Mouse (Mus musculus): ENCODE measurements at regions not wholly inside any gene's neighbourhood (a gene's known extent, or its start where the extent isn't known, plus 50 kb on each side); places are given as distances from the start of the nearest gene placed in this dataset.

GRCm38 (mm10) chr17:84115133-84115532 lies 72.6 kb downstream of the Zfp36l2 start:
- Histone ChIP-seq H3K4me1 (peaks cover 7% of the 10 kb centered on the region), H3K4me2 (replicated peaks) (no peak overlapping the region), H3K4me3 (no peak overlapping the region), H3K9ac (replicated peaks) (no peak overlapping the region), H3K9me3 (no peaks in the 10 kb centered on the region), H3K27me3 (no peaks in the 10 kb centered on the region), H3K36me3 (no peaks in the 10 kb centered on the region), H3K27ac (replicated peaks) (no peak overlapping the region)
- ATAC-seq (replicated peaks) = no peak
- 73% methylated on average over 8 of the region's 8 CpGs for whole genome bisulfite sequencing

DNA sequence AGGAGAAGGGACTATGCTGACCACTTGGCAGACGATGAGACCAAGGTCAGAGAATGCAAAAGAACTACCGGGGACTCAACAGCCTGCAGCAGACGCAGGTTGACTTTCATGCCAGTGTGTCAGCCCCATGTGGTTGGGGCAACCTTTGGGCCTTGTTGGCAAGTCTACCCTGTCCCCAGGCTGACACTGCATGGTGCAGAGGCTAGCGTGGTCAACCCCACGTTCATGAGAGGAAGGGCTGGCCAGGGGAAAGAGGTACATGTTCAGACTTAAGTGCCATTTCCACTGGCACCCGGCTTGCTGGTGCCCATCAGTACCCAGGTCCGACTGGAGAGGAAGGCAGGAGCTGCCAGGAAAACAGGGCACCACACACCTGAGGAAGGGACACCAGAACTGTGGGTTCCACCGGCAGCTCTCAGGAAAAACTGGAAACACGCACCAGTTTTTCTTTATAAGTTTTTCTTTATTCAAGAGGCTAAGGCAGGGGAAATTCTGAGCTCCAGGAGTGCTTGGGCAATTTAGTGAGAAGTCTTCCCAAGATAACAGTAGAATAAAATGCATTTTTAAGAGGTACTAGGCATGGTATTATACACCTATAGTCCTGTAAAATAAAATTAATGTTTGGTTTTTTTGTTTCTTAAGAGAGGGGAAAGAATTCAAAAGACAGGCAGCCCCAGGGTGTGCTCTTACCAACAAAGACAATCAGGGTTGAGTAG lies 73.3 kb downstream of the Zfp36l2 start:
- H3K9ac ChIP-seq (replicated peaks) = no peak overlapping the region
- H3K27me3 ChIP-seq = no peaks in the 10 kb centered on the region
- no peak for ATAC-seq (replicated peaks)
- H3K9me3 ChIP-seq = no peaks in the 10 kb centered on the region
- peaks cover 7% of the 10 kb centered on the region for H3K4me1 ChIP-seq
- no peak overlapping the region for H3K4me3 ChIP-seq
- WGBS = 63% methylated on average over 9 of the region's 9 CpGs
- no peak overlapping the region for H3K27ac ChIP-seq (replicated peaks)
- H3K4me2 ChIP-seq (replicated peaks) = no peak overlapping the region
- H3K36me3 ChIP-seq = no peaks in the 10 kb centered on the region

DNA sequence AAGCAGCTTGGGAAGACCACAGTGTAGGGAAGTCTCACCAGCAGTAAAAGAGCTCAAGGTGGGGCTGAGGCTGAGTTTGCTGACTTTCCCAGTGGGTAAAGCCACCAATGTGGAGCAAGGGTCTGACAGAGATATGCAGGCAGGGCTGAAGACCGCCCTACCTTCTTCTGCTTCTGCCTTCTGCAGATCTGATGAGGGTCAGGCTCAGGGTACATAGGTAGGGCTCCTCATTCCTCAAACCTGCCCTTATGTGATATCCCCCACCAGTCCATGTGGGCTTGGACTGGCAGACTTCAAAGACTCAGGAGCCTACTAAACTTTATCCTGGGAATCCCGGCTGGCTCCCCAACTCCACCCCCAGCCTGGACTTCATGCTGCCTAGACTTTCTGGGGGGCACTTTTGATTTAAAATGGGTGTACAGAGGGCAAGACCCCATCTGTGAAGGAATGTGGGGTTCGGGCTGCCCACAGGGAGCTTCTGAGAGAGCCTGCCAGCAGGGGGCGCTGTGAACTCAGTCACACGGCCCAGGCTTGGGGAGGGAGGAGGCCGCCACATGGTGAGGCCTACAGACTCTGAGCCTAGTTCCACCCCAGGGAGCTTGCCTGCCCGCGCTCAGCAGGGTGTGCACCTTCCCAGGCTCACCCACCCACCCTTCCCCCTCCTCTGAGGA lies 74.0 kb downstream of the Zfp36l2 start:
- Histone ChIP-seq H3K4me2 (replicated peaks) (no peak overlapping the region), H3K27ac (replicated peaks) (no peak overlapping the region), H3K27me3 (no peaks in the 10 kb centered on the region), H3K36me3 (no peaks in the 10 kb centered on the region), H3K9me3 (no peaks in the 10 kb centered on the region), H3K4me3 (no peak overlapping the region), H3K4me1 (peaks cover 7% of the 10 kb centered on the region), H3K9ac (replicated peaks) (no peak overlapping the region)
- 22% methylated on average over 7 of the region's 8 CpGs for WGBS
- no peak; the same call in 1 of the 2 replicates for ATAC-seq (replicated peaks)

DNA sequence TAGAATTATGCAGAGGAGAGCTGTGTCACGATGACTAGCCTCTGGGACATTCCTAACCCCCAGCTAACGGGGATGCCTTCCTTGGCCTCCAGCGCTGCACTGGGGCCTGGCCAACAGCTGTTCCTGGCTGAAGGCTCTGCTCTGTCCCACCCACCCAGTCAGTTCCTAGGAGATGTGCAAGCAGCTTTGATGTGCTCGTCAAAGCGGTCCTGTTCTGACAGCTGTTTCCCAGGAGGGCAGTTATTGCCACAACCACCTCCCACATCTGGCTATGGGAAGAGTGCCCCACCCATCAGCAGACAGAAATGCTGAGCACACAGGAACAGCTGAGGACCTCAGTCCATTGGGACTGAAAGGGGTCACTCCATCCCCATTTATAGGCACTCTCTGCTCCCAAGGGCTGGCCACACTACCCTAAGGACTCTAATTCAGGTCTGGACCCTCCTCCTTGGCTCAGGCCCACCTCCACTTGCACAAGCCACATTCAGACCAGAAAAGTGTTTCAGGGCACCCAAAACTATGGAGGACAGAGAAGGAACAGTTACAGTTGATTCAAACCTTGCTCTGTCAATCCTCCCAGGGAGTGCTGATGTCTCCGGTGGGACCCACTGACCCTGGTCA lies 75.2 kb downstream of the Zfp36l2 start:
- Histone ChIP-seq H3K27me3 (no peaks in the 10 kb centered on the region), H3K9me3 (no peaks in the 10 kb centered on the region), H3K9ac (replicated peaks) (no peak overlapping the region), H3K4me3 (no peak overlapping the region), H3K4me1 (peaks cover 7% of the 10 kb centered on the region), H3K36me3 (no peaks in the 10 kb centered on the region), H3K27ac (replicated peaks) (no peak overlapping the region), H3K4me2 (replicated peaks) (no peak overlapping the region)
- no peak for ATAC-seq (replicated peaks)
- WGBS = 47% methylated on average over 6 of the region's 6 CpGs

GRCm38 (mm10) chr17:84111787-84112370 lies 75.9 kb downstream of the Zfp36l2 start:
- ATAC-seq (replicated peaks) = no peak
- Histone ChIP-seq H3K4me1 (peaks cover 7% of the 10 kb centered on the region), H3K27me3 (no peaks in the 10 kb centered on the region), H3K4me3 (no peak overlapping the region), H3K36me3 (no peaks in the 10 kb centered on the region), H3K27ac (replicated peaks) (no peak overlapping the region), H3K4me2 (replicated peaks) (no peak overlapping the region), H3K9me3 (no peaks in the 10 kb centered on the region), H3K9ac (replicated peaks) (no peak overlapping the region)
- 84% methylated on average over 10 of the region's 10 CpGs for WGBS

- ATAC-seq (replicated peaks) = no peak
- Histone ChIP-seq H3K9me3 (no peaks in the 10 kb centered on the region), H3K4me2 (replicated peaks) (no peak overlapping the region), H3K9ac (replicated peaks) (no peak overlapping the region), H3K27me3 (no peaks in the 10 kb centered on the region), H3K4me1 (peaks cover 3% of the 10 kb centered on the region), H3K36me3 (no peaks in the 10 kb centered on the region), H3K27ac (replicated peaks) (no peak overlapping the region), H3K4me3 (no peak overlapping the region)
- WGBS = 85% methylated on average over 9 of the region's 9 CpGs
These were observed 76.8 kb downstream of the Zfp36l2 start for GRCm38 (mm10) chr17:84110945-84111344.

DNA sequence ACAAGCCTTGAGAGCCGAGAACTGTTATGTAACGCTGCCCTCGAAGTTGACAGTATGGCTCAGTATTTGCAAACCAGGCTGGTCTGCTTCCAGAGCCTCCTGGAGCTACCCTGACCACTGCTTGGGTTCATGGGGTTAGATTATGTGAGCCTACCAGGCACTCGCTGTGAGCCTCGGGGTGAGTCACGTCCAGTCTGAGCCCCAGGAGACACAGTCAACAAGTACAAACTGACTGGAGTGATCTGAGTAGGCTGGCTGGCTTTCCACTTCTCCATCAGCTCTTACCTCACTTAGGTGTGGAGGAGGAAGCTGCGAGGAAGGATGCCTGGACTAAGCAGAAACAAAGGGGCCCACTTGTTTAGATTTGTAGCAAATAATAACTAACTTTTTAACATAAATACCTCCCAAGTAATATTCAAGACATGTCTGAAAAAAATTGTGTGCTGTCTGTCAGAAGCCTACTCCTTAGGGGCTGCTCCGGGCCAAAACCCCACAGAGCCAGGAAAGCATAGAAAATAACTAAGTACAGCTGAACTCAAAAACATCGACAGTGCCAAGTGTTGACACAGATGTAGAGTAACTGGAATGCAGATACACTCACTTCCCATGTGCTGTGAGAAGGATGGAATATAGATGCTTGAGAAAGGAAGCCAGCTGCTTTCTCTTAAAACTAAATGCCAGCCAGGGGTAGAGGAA lies 77.6 kb downstream of the Zfp36l2 start:
- WGBS = 82% methylated on average over 9 of the region's 9 CpGs
- Histone ChIP-seq H3K4me3 (no peak overlapping the region), H3K9me3 (no peaks in the 10 kb centered on the region), H3K36me3 (no peaks in the 10 kb centered on the region), H3K27me3 (no peaks in the 10 kb centered on the region), H3K9ac (replicated peaks) (no peak overlapping the region), H3K4me2 (replicated peaks) (no peak overlapping the region), H3K4me1 (no peaks in the 10 kb centered on the region), H3K27ac (replicated peaks) (no peak overlapping the region)
- ATAC-seq (replicated peaks) = no peak

GRCm38 (mm10) chr17:84107946-84108686 lies 79.6 kb downstream of the Zfp36l2 start:
- no peaks in the 10 kb centered on the region for H3K36me3 ChIP-seq
- no peak overlapping the region for H3K27ac ChIP-seq (replicated peaks)
- ATAC-seq (replicated peaks) = no peak
- no peaks in the 10 kb centered on the region for H3K4me1 ChIP-seq
- H3K4me2 ChIP-seq (replicated peaks) = no peak overlapping the region
- no peak overlapping the region for H3K9ac ChIP-seq (replicated peaks)
- H3K9me3 ChIP-seq = no peaks in the 10 kb centered on the region
- 88% methylated on average over 8 of the region's 8 CpGs for WGBS
- no peak overlapping the region for H3K4me3 ChIP-seq
- H3K27me3 ChIP-seq = no peaks in the 10 kb centered on the region

DNA sequence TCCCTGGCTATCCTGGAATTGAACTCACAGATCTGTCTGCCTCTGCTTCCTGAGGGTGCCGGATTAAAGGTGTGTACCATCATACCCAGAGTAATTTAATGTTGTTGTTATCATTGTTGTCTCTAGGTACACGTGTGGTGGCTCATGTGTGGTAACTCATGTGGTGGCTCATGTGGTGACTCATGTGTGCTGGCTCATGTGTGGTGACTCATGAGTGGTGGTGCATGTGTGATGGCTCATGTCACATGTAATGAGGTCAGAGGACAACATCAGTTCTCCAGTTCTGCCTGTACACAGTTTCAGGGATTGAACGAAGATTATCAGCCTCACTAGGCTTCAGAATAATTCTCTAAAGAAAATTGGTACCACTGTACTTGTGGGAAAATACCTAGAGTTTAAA lies 80.2 kb downstream of the Zfp36l2 start:
- WGBS = 82% methylated on average over 3 of the region's 3 CpGs
- no peak overlapping the region for H3K27ac ChIP-seq (replicated peaks)
- H3K9me3 ChIP-seq = no peaks in the 10 kb centered on the region
- H3K36me3 ChIP-seq = no peaks in the 10 kb centered on the region
- no peak overlapping the region for H3K4me2 ChIP-seq (replicated peaks)
- no peaks in the 10 kb centered on the region for H3K27me3 ChIP-seq
- no peak overlapping the region for H3K9ac ChIP-seq (replicated peaks)
- H3K4me1 ChIP-seq = no peaks in the 10 kb centered on the region
- no peak overlapping the region for H3K4me3 ChIP-seq
- no peak for ATAC-seq (replicated peaks)

DNA sequence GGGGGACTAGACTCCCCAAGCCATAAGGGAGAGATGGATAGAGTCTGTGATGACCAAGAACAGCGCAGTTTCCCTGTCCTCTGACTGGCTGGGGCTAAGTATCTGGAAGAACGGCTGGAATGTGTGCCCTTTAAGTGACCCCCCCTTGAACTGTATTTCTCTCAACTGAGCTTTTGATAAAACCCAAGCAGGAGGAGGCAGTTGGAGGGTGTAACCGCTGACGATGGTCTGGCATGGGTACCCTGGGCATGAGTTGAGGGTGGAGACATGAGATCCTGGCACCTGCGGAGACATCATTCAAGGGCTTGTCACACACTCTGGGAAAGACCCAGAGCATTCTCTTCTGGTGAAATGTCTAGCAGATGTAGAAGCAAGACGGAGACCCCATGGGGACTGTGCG lies 83.5 kb downstream of the Zfp36l2 start:
- WGBS = 81% methylated on average over 7 of the region's 7 CpGs
- Histone ChIP-seq H3K9me3 (no peaks in the 10 kb centered on the region), H3K4me3 (no peak overlapping the region), H3K4me1 (peaks cover 9% of the 10 kb centered on the region), H3K9ac (replicated peaks) (no peak overlapping the region), H3K36me3 (no peaks in the 10 kb centered on the region), H3K27ac (replicated peaks) (no peak overlapping the region), H3K4me2 (replicated peaks) (no peak overlapping the region), H3K27me3 (no peaks in the 10 kb centered on the region)
- ATAC-seq (replicated peaks) = no peak

- Histone ChIP-seq H3K9me3 (no peaks in the 10 kb centered on the region), H3K27ac (replicated peaks) (no peak overlapping the region), H3K9ac (replicated peaks) (no peak overlapping the region), H3K4me2 (replicated peaks) (no peak overlapping the region), H3K27me3 (no peaks in the 10 kb centered on the region), H3K4me3 (no peak overlapping the region), H3K4me1 (peaks cover 9% of the 10 kb centered on the region), H3K36me3 (no peaks in the 10 kb centered on the region)
- WGBS = 70% methylated on average over 7 of the region's 7 CpGs
- no peak for ATAC-seq (replicated peaks)
These were observed 84.4 kb downstream of the Zfp36l2 start for GRCm38 (mm10) chr17:84103344-84103743.
